Mouse (Mus musculus): ENCODE data around the gene Dram1. TPM values are rescaled to one million over a fixed set of nuclear protein-coding genes. Genes with fewer than 3 reads are reported as not detected.

Dram1 gene
- polyA plus RNA-seq, 1 experiment from 2014 or later = 0.58 TPM

DNA sequence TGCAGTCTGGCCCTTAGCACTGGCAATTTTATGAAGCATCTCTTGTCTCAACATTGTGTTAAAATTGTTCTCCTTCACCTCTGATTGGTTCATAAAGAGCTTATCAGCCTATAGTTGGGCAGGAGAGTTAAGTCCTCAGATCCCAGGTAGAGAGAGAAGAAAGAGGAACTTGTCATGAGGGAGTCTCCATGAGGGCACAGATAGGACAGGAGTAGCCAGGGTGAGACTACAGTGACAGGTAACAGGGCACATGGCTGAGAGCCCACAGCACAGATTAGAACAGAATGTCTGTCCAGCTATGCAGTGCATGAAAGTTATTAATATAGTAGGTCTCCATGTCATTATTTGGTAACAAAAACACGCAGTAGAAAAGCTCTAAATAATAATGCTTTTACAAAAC, 16.7 kb downstream of the Dram1 start:
- H3K4me1 ChIP-seq = 0 out of 2 replicates have a peak, but pooled peaks cover under 1% of the 10 kb centered on the region
- H3K27ac ChIP-seq = no peak overlapping the region
- H3K36me3 ChIP-seq = no peaks in the 10 kb centered on the region
- no peak overlapping the region for H3K9ac ChIP-seq
- H3K9me3 ChIP-seq (replicated peaks) = no peaks in the 10 kb centered on the region
- H3K4me3 ChIP-seq = no peak overlapping the region
- 86% methylated on average over 1 of the region's 1 CpGs for WGBS
- H3K4me2 ChIP-seq (replicated peaks) = no peak overlapping the region
- H3K27me3 ChIP-seq = peaks cover 8% of the 10 kb centered on the region
- no peak for ATAC-seq (ENCODE audit: low FRiP score)

DNA sequence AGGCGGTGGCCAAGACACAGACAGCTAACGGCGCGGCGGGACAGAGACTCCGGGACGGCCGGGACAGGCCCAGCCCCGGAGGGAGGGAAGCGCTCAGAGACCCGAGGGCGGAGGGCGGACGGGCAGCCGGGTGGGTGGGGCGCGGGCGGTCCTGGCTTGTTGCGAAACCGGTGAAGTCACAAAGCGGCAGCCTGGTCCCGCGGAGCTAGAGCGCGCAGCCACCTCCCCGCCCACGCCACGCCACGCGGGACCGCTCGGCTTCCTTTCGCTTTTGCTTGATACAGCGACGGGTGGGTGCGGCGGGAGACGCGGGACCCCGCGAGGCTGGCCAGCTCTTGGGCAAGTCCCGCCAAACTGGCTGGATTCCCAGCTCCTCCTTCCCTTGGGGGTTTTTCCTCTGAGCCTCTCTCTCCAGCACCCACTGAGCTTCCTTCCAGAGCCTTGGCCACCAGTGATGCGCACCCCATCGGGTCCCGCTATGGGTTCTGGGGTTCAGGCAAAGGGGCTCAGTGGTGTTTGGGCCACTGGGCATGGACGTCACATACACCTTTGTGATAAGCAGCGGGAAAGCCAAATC, 21.8 kb downstream of the Dram1 start:
- 3% methylated on average over 33 of the region's 47 CpGs for WGBS
- Histone ChIP-seq H3K36me3 (no peaks in the 10 kb centered on the region), H3K27ac (no peak overlapping the region), H3K4me3 (peak overlapping the region; percentile 53), H3K9ac (peak overlapping the region; percentile 68), H3K9me3 (replicated peaks) (no peaks in the 10 kb centered on the region), H3K4me2 (replicated peaks) (peak overlapping the region; percentile 80), H3K4me1 (peaks cover 7% of the 10 kb centered on the region; the same call in 1 of the 2 replicates), H3K27me3 (peaks cover 25% of the 10 kb centered on the region)
- peak; percentile 79 for ATAC-seq (ENCODE audit: low FRiP score)

DNA sequence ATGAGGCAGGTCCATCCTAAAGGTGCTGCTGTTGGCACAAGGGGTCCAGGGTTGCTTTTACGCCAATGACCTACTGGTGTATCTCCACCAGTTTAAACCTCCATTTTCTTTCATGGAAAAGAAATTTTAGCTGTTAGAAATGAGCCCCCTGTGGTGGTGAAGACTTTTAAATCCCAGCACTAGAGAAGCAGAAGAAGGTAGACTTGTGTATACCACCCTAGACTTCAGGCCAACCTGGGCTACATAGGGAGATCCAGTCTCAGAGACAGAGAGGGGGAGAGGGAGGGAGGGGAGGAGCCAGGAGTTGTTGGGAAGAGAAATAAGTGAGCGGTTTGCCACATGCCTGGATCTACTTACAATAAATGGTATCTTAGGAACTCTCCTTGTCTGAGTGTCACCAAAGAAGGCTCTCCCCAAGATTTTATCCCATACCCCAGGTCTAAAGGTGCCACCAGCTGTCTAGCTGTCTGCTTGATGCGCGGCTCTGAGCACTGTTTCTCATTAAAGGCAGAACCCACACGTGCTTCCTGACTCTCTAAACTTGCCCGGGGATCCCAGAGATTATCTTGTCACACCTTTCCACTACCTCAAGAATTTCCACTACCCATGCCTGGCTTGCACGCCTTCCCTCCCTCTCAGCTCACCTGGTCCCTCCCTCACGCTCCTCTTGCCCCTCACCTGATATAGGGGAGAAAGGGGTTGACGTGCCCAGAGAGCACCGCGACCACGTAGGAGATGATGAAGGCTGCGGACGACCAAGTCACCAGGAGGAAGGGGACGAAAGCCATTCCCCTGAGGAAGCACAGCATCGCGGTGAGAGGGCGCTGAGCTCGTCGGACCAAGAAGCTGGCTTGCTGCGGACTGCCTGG, 22.5 kb downstream of the Dram1 start:
- peak; percentile 29; the same call in 1 of the 2 replicates for ATAC-seq (ENCODE audit: low FRiP score)
- H3K4me1 ChIP-seq = peaks cover 7% of the 10 kb centered on the region; the same call in 1 of the 2 replicates
- peaks cover 25% of the 10 kb centered on the region for H3K27me3 ChIP-seq
- H3K27ac ChIP-seq = no peak overlapping the region
- peak overlapping the region; percentile 68 for H3K9ac ChIP-seq
- H3K9me3 ChIP-seq (replicated peaks) = no peaks in the 10 kb centered on the region
- peak overlapping the region; percentile 53 for H3K4me3 ChIP-seq
- H3K36me3 ChIP-seq = no peaks in the 10 kb centered on the region
- H3K4me2 ChIP-seq (replicated peaks) = peak overlapping the region; percentile 80
- 9% methylated on average over 21 of the region's 21 CpGs for WGBS

DNA sequence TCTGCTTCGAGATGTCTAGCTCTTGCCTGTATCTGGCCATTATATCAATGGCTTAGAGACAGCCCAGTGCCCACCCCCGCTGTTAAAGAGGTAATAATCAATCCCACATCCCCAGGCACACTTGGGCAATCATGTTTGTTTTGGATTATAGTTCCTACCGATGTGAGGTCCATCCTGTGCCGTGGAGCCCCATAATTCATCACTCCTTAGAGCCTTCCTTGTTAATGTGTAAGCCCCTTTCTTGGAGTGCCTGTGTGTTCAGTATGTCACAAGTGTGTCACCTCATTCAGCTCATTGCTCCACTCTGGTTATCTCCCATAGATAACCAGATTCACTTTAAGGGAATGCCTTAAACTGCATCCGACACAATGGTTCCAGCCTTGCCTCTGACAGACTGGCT, 24.3 kb downstream of the Dram1 start:
- no peaks in the 10 kb centered on the region for H3K9me3 ChIP-seq (replicated peaks)
- no peak overlapping the region for H3K4me2 ChIP-seq (replicated peaks)
- H3K4me1 ChIP-seq = peaks cover 7% of the 10 kb centered on the region; the same call in 1 of the 2 replicates
- no peak overlapping the region for H3K9ac ChIP-seq
- 84% methylated on average over 5 of the region's 5 CpGs for WGBS
- H3K27me3 ChIP-seq = peaks cover 25% of the 10 kb centered on the region
- H3K27ac ChIP-seq = no peak overlapping the region
- H3K36me3 ChIP-seq = no peaks in the 10 kb centered on the region
- no peak for ATAC-seq (ENCODE audit: low FRiP score)
- no peak overlapping the region for H3K4me3 ChIP-seq

DNA sequence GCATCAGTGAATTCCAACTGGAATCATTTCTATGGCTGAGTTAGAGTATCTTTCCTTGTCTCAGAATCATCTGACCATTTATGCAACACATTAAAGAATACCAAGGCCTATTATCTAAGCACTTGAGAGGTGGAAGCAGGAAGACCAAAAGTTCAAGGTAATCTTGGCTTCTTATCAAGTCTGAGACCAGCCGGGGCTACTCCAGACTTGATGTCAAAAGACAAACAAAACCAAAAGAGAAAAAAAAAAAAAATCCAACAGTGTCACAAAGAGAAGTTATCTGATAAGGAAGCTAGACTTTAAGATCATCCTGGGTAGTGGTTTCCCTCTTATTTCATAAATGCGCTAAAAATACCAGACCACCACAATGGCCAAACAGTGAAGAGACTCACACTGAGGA, 26.3 kb downstream of the Dram1 start:
- Histone ChIP-seq H3K4me2 (replicated peaks) (no peak overlapping the region), H3K9ac (no peak overlapping the region), H3K9me3 (replicated peaks) (no peaks in the 10 kb centered on the region), H3K4me1 (peaks cover 7% of the 10 kb centered on the region; the same call in 1 of the 2 replicates), H3K27me3 (peaks cover 20% of the 10 kb centered on the region), H3K4me3 (no peak overlapping the region), H3K36me3 (no peaks in the 10 kb centered on the region), H3K27ac (no peak overlapping the region)
- no peak for ATAC-seq (ENCODE audit: low FRiP score)
- WGBS = 89% methylated on average over 2 of the region's 2 CpGs

DNA sequence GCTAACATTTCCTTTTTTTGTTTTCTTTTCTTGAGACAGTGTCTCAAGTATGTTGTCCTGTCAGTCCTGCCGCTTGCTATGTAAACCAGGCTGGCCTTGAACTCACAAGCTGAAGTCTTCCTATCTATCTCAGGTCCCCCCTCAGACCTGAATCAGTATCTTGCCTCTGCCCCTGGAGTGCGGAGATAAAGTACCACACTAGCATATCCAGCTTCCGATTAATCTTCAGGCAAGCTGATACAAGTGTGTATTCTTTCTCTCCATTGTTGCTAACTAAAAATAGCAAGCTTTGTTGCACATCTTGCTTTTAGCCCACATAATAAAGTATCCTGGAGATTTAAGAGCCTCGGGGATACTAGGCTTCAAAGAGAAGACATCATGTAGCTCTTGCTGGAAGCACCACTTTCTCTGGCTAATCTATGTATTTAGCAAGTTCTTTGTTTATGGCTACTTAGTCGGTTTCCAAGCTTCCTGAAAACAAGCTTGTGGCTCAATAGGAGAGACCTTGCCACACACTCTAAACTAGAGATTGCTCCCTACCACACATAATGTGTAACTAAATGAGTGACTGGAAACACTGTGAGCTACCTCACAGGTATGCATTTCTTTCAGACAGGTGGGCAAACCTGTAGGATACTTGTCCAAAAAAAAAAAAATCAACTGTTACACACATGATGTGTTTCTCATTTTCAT, 27.3 kb downstream of the Dram1 start:
- H3K27me3 ChIP-seq = peaks cover 10% of the 10 kb centered on the region
- WGBS = 79% methylated on average over 5 of the region's 5 CpGs
- H3K4me1 ChIP-seq = 0 out of 2 replicates have a peak, but pooled peaks cover under 1% of the 10 kb centered on the region
- no peak for ATAC-seq (ENCODE audit: low FRiP score)
- H3K9ac ChIP-seq = no peak overlapping the region
- H3K27ac ChIP-seq = no peak overlapping the region
- H3K4me2 ChIP-seq (replicated peaks) = no peak overlapping the region
- no peaks in the 10 kb centered on the region for H3K9me3 ChIP-seq (replicated peaks)
- H3K4me3 ChIP-seq = no peak overlapping the region
- no peaks in the 10 kb centered on the region for H3K36me3 ChIP-seq

DNA sequence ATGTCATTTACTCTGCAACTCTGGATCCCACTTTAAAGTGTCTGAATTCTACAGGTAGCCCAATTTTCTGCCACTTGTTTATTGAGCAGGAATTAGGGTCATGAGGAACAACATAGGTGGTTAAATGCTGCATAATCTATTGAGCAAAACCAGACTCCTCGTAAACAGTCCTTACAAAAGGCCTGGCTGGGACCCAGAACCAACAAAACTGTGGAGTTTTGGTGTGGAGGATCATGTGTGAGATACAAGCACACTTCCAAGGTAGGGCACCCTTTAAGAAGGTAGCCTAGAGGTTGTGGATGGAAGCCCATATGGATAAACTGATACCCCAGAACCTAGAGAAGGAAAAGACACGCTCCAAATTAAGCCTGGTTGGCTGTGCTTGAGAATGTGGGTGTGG, 28.2 kb downstream of the Dram1 start:
- ATAC-seq (ENCODE audit: low FRiP score) = no peak
- no peaks in the 10 kb centered on the region for H3K36me3 ChIP-seq
- no peak overlapping the region for H3K4me3 ChIP-seq
- H3K9ac ChIP-seq = no peak overlapping the region
- no peaks in the 10 kb centered on the region for H3K4me1 ChIP-seq
- 75% methylated on average over 2 of the region's 2 CpGs for WGBS
- no peak overlapping the region for H3K27ac ChIP-seq
- H3K9me3 ChIP-seq (replicated peaks) = no peaks in the 10 kb centered on the region
- H3K27me3 ChIP-seq = peaks cover 1% of the 10 kb centered on the region; the same call in 1 of the 2 replicates
- no peak overlapping the region for H3K4me2 ChIP-seq (replicated peaks)

DNA sequence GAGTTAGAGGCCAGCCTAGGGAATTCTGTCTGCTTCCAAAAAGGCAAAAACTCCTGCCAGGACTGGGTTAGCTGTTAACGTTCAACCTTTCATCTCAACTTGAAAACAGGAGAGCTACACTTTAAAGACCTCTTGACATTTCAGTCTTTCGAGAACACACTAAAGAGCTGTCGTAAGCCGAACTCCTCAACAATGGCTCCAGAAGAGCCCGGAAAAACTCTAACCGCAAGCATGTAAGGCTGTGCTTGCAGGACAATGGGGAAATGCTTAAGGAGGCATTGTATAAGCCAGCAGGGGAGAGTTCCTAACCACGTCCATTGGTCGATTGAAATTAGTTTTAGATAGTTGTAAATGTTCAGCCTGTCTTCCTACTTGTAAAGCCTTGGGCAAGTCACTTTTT, 29.1 kb downstream of the Dram1 start:
- Histone ChIP-seq H3K9me3 (replicated peaks) (no peaks in the 10 kb centered on the region), H3K27ac (no peak overlapping the region), H3K4me2 (replicated peaks) (no peak overlapping the region), H3K27me3 (no peaks in the 10 kb centered on the region; the same call in 1 of the 2 replicates), H3K4me3 (no peak overlapping the region), H3K9ac (no peak overlapping the region), H3K4me1 (no peaks in the 10 kb centered on the region), H3K36me3 (no peaks in the 10 kb centered on the region)
- 20% methylated on average over 8 of the region's 8 CpGs for WGBS
- ATAC-seq (ENCODE audit: low FRiP score) = no peak

DNA sequence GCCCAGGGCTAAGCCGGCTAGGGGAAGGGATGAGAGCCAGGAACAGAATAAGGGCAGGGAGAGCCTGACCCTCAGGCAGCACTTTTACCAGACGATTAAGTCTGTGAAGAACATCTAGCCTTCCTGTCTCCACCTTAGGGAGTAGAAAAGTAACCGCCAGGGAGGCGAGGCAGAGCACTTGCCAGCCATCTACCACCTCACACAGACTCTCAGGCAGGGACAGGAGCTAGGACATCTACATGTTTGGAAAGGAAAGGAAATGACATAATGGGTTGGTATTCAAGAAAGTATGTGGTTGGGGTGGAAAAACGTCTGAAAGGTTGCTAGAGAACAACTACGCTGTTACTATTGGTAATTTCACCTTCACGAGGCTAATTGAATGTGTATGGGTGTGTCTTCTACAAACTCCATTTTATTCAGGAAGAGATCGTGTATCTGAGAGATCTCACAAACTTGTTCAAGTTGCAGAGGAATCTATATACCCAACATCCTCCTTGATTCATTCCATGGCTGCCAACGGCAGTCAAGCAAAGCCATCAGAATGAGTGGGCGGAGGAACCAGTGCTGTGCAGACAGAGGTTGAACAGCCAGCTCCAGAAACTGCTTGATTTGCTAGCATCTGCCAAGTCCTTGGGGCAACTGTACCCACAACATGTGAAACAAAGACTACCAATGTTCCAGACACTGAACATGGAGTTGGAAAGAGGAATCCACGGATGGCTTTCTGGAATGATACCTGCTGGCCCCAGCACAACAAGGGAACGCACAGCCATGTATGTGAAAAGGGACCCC, 32.2 kb downstream of the Dram1 start:
- H3K27me3 ChIP-seq = no peaks in the 10 kb centered on the region
- WGBS = 80% methylated on average over 12 of the region's 12 CpGs
- no peak overlapping the region for H3K27ac ChIP-seq
- no peak overlapping the region for H3K4me2 ChIP-seq (replicated peaks)
- no peak overlapping the region for H3K4me3 ChIP-seq
- H3K9me3 ChIP-seq (replicated peaks) = no peaks in the 10 kb centered on the region
- no peaks in the 10 kb centered on the region for H3K4me1 ChIP-seq
- H3K9ac ChIP-seq = no peak overlapping the region
- H3K36me3 ChIP-seq = no peaks in the 10 kb centered on the region
- no peak for ATAC-seq (ENCODE audit: low FRiP score)

DNA sequence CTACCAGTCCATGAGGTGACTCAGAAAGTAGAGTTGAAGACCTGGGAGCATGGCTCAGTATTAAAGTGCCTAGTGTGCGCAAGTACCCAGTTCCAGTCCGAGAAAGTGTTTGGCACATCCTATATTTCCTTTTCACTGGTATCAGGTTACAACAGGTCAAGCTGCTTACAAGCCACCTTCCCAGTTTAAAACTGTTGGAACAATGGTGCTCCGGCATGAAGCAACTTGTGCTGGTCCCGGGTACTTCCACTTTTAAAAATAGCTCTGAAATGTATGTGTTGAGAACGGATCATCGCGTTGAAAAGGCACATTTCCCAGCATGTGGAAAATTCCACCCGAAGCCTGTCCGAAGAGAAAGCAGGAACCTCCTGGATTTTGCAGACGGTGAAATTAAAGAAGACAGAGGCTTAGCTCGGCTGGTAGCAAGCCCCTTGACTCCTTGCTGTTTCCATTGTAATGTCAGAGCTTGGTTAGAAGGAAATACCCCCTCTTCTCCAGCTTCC, 32.9 kb downstream of the Dram1 start:
- Histone ChIP-seq H3K9ac (no peak overlapping the region), H3K27me3 (no peaks in the 10 kb centered on the region), H3K4me3 (no peak overlapping the region), H3K27ac (no peak overlapping the region), H3K4me2 (replicated peaks) (no peak overlapping the region), H3K4me1 (no peaks in the 10 kb centered on the region), H3K36me3 (no peaks in the 10 kb centered on the region), H3K9me3 (replicated peaks) (no peaks in the 10 kb centered on the region)
- ATAC-seq (ENCODE audit: low FRiP score) = no peak
- 61% methylated on average over 11 of the region's 11 CpGs for WGBS

DNA sequence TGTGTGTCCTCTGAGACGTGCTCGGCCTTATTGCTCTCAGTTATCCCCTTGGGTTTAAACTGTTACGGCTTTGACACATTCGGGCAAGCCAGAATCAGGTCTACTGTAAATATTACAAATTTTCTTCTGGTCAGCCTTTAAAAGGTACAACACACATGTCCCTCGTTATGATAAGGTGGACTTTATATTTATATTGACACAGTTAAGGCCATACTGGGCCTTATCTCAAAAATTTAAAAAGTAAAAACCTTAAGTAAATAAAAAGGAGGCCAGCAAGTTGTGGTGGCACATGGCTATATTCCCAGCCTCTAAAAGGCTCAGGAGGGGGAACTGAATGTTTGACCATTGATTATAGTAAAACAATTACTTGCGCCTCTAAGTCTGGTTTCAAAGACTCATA, 37.5 kb downstream of the Dram1 start:
- Histone ChIP-seq H3K4me2 (replicated peaks) (no peak overlapping the region), H3K4me3 (no peak overlapping the region), H3K9me3 (replicated peaks) (no peaks in the 10 kb centered on the region), H3K4me1 (no peaks in the 10 kb centered on the region), H3K27ac (no peak overlapping the region), H3K27me3 (no peaks in the 10 kb centered on the region), H3K9ac (no peak overlapping the region), H3K36me3 (no peaks in the 10 kb centered on the region)
- WGBS = 89% methylated on average over 6 of the region's 6 CpGs
- no peak for ATAC-seq (ENCODE audit: low FRiP score)

Measured in hindbrain, embryonic 12.5 days (tissue).